Mouse (Mus musculus) 3134 (cell line): ENCODE measurements around the gene Gm47955.
"Not testable (repeated sequence)": the region's sequence is repeated elsewhere in the genome, so short reads cannot be mapped to it uniquely, and the experiment has no call there.

Experiments
- DNase-seq: peaks from one replicate; pipeline ENCODE4 v3.0.0-alpha.2; 2011; ENCODE audit warnings: low spot score; ENCODE audit not compliant: insufficient read length; ENCODE audit errors: extremely low read depth

Gene Gm47955

DNA sequence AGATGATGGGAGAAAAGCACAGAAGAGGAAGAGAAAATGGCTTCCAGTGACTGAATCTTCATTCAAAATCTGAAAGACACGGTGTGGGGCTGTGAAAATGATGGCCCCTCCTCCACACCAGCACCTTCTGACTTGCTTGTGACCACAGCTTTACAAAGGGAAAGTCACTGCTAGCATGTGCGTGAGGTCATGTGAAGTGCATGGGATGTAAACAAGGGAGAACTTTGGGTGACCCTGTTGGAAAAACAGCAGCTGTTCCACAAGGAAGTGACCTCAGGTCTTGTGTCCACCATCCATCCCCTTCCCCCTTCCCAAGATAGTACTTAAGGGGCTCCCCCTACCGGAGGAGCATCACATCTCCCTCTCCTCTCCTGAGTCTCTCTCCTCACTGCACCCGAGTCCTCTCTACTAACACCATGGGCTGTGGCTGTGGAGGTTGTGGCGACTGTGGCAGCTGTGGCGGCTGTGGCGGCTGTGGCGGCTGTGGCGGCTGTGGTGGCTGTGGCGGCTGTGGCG is at the start of gene Gm47955:
TSS of gene Gm47955 (plus strand) at position 417 of the 516 bp plus-strand sequence.
- DNase-seq, result no peak

DNA sequence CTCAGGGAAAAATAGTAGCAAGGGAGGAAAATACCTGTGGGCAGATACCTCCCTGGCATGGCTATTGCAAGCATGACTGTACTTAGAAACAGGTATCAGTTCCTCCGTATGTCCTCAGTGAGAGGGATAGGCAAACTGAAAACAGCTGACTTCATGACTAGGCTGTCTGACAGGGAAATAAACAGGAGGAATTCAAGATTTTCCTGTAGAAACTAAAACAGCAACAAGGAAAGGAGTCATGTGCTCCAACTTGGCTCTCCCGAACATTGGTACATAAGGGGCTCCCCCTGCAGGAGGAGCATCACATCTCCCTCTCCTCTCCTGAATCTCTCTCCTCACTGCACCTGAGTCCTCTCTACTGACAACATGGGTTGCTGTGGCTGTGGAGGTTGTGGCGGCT is 47.1 kb upstream of the Gm47955 start, which contains the start of gene A030005L19Rik:
TSS of gene A030005L19Rik (plus strand) at position 301 of the 400 bp plus-strand sequence.
- DNase-seq, result no peak

DNA sequence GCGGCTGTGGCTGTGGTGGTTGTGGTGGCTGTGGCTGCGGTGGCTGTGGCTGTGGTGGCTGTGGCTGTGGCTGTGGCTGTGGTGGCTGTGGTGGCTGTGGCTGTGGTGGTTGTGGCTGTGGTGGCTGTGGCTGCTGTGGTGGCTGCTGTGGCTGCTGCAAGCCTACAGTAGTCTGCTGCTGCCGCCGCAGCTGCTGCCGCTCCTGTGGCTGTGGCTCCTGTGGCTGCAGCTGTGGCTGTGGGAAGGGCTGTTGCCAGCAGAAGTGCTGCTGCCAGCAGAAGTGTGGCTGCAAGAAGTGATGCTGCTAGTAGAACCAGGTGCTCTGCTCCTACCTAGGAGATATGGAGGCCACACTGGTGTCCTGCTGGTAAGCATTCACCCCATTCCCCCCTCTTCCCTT is 46.7 kb upstream of the Gm47955 start:
- DNase-seq, result peak; percentile 33

GRCm38 (mm10) chr1:82924650-82925049 is 35.4 kb upstream of the Gm47955 start, which contains the start of gene A030014E15Rik:
A030014E15Rik (plus strand) TSS chr1:82924917.
- no peak for DNase-seq

GRCm38 (mm10) chr1:82930558-82930957 is 29.5 kb upstream of the Gm47955 start:
- not testable (repeated sequence) for DNase-seq

- not testable (repeated sequence) for DNase-seq
These were observed 28.8 kb upstream of the Gm47955 start, which contains the start of gene Gm6217 for GRCm38 (mm10) chr1:82931326-82931725. Gm6217 (minus strand) TSS chr1:82931399.

DNA sequence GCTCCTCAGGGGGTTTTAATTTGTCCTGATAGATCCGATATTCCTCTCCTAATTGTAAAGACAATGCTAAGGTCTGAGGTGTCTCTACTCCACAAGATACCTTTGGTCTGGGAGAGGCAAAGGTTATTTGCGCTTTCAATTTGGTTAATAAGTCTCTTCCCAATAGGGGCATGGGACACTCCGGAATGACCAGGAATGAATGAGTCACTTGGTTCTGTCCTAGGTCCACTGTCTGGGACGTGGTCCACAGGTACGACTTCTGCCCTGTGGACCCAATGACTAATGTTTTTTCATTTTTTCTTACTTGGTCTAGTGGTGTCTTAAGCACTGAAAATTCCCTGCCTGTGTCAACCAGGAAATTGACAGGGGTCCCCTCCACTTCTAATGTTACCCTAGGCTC is 21.4 kb upstream of the Gm47955 start:
- DNase-seq, result no peak

- not testable (repeated sequence) for DNase-seq
These were observed 17.6 kb upstream of the Gm47955 start for GRCm38 (mm10) chr1:82942505-82942904.

DNA sequence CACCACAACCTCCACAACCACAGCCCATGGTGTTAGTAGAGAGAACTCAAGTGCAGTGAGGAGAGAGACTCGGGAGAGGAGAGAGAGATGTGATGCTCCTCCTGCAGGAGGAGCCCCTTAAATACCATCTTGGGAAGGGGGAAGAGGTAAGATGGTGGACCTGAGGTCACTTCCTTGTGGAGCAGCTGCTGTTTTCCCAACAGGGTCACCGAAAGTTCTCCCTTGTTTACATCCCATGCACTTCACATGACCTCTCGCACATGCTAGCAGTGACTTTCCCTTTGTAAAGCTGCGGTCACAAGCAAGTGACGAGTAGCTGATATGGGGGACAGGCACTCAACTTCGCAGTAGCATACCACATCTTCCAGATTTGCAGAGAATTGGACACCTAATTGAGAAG is 16.8 kb upstream of the Gm47955 start, which contains the start of gene A030003K21Rik:
TSS of gene A030003K21Rik (minus strand) at position 94 of the 400 bp plus-strand sequence.
- DNase-seq, result not testable (repeated sequence)

GRCm38 (mm10) chr1:82946029-82946428 is 14.1 kb upstream of the Gm47955 start:
- DNase-seq, result not testable (repeated sequence)

DNA sequence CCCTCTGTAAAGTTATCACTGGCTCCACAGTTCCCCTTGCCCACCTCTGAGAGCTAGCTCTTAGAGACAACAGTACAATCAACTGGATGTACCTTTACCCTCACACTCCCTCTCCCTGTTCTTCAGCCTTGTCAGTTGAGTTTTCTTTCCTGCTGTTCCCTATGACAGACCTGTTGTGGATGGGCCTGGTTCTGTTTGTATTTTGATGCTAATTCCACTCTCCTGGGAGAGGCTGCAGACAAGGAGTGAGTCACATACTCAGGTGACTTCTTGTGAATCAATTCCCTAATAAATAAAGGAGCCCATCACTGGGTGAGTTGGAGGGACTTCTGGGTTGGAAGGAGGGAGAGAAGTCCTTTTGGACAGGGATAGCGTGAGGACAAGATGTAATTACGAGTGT is 11.5 kb upstream of the Gm47955 start:
- DNase-seq, result no peak

- not testable (repeated sequence) for DNase-seq
These were observed 4.2 kb upstream of the Gm47955 start, which contains the start of gene Gm7544 for GRCm38 (mm10) chr1:82955913-82956312. Gm7544 (minus strand) TSS chr1:82956013.

DNA sequence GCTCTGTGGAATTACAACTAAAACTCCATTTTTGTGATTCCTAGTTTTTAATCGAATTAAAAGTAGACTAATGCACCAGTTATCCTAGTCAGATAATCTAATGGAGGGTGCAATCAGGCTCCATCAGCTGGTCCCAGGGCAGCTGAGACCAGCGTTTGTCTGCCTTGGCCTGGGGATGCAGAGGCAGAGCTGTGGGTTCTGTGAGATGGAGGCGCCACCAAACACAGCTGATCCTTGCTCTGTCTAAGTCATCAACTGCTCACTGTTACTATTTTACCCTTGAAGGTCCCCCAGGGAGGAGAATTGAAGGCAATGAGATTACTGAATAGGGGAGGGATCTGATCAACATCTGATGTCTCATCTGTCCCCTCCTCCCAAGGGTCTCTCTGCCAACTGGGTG is 6.3 kb downstream of the Gm47955 start:
- no peak for DNase-seq

DNA sequence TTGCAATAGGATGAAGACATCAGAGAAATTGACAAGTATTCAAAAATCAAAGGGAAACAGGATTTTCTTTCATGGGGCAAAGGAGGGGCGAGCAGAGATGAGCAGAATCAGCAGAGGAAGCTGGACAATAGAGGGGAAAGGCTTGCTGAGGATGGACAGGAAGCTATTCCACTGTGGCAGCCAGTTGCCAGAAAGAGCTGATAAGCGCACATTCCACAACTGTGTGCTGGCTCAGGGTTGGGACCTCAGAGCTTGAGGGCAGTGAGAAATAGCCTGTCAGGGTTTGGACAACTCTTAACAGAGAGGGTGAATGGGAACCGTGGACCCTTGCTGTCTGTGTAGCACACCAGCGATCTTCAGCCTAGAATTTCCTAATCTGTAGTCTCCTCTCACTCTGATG is 12.0 kb downstream of the Gm47955 start:
- DNase-seq, result peak; percentile 11

DNA sequence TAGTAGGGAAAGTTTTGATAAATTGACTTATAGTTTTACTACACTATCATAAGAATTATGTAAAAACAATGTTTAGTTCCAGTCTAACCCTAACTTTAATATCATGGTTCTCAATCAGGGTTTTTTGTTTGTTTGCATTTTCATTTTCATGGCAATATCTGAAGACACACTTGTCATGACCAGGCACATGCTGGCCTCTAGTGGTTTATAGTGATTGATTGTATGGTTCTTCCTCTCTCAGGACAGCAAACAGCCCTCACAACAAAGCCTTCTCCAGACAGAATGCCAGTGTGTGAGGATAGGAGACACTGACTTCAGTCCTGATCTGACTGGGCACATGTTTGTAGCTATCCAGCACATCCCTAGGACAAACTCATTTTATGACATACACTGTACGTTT is 13.2 kb downstream of the Gm47955 start:
- DNase-seq, result no peak

DNA sequence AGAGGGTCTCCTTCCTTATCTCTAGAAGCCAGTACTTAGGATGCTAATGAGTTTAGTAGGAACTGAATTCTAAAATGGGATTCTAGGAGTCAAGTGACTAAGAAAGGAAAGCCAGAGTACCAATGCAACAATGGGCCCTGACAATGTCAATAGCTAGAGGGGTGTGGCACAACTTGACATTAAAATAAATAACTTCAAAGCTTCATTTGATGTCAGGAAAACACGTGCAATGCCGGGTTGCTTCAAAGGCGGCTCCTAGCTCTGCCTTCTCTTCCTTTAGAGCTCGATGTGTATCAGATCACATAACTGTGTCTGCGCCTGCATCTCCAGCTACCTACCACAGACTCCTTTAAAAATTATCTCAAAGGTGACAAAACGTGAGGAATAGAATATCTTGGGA is 13.8 kb downstream of the Gm47955 start:
- no peak for DNase-seq

GRCm38 (mm10) chr1:82974342-82974741 is 14.3 kb downstream of the Gm47955 start:
- DNase-seq, result no peak

DNA sequence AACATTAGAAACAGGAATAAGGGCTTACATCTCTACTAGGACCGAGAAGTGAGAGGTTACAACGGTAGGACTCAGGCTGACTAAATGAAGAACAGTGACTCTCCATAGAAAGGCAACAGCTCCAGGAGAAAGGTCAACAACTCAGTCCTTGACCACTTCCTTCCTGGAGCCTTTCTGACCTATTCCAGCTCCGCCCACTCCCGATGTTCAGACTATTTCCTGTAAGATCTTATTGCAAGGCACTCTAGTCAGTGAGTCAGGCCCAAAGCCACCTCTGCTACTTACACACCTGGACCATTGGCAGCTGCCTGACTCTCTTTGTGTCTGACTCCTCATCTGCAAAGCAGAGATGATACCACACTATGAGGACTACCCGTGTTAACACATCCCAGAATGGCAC is 15.7 kb downstream of the Gm47955 start:
- peak; percentile 12 for DNase-seq

GRCm38 (mm10) chr1:82977840-82978239 is 17.8 kb downstream of the Gm47955 start:
- no peak for DNase-seq

DNA sequence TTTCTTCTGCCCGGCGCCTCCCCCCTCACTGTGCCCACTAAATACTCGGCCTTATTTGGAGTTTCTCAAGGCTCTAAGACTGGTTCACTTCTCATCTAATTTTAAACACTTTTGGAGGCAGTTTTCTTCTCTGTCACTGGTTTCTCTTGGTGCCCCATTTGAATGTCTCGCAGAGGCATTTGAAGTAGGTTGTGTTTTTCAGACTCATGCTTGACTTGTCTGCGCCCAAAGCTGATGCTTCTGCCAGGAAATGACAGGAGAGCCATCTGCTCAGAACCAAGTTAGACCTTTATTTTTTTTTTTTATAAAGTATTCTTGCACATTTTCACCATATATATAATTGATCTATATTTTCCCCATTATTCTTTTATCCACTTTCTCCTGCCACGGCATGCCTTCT is 26.7 kb downstream of the Gm47955 start:
- DNase-seq, result no peak

- peak; percentile 17 for DNase-seq
These were observed 27.6 kb downstream of the Gm47955 start for GRCm38 (mm10) chr1:82987530-82988198.

DNA sequence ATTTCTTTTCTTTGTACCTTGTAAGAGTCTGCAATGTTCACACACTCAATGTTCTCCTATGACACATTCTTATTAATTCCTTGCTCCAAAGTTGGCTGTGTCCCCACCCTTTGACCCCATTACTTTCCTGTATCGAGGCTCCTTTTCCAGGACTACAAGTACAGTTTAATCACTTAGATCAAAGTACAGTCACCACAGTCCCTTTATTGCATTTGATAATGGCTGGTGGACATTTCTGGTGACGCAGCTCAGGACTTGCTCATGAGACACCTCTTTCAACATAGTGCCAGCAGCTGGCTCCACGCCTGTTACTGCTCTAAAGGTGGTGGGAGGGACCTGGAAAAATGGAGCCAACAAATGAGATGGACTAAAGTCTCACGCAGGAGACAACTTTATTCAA is 31.0 kb downstream of the Gm47955 start:
- no peak for DNase-seq
